Mouse (Mus musculus) gastrocnemius, adult 2 months (tissue): ENCODE measurements around the gene Pdlim1. TPM values are rescaled to one million over a fixed set of nuclear protein-coding genes. Genes with fewer than 3 reads are reported as not detected.
"Not testable (repeated sequence)": the region's sequence is repeated elsewhere in the genome, so short reads cannot be mapped to it uniquely, and the experiment has no call there.

Experiments
- DNase-seq: peaks from one replicate; pipeline ENCODE4 v3.0.0; 2022
- H3K27ac ChIP-seq: fragments of 200-600 bp; 2 replicates; pipeline ENCODE4 v1.8.1; 2022; ENCODE audit warnings: mild to moderate bottlenecking
- H3K4me3 ChIP-seq: fragments of 200-600 bp; 2 replicates; pipeline ENCODE4 v1.8.1; 2022; ENCODE audit warnings: mild to moderate bottlenecking, moderate library complexity
- CTCF ChIP-seq: fragments of 200-600 bp; IDR thresholded peaks from 2 replicates; pipeline ENCODE4 v1.8.1; 2022; ENCODE audit warnings: antibody characterized with exemption, mild to moderate bottlenecking, moderate library complexity
- intact Hi-C: fragments of 180-260 bp; cut with DNase I; formaldehyde crosslinking; loops from one replicate; pipeline ENCODE4 v1.15.1; 2025
- total RNA-seq, 2 experiments: library from RNA; stranded (reverse); gene quantifications; 2 replicates each; pipeline ENCODE4 v1.2.3; 2021

Gene Pdlim1
- total RNA-seq, 2 experiments from 2014 or later: 70.8 to 292 TPM

- intact Hi-C loops: loop anchor here (5.0 kb wide), 1 partner anchor 1244 kb away; no protein-coding TSS in a partner anchor
- no peak for TF ChIP-seq CTCF
- Histone ChIP-seq H3K27ac (no peak overlapping the region), H3K4me3 (no peak overlapping the region)
- no peak for DNase-seq
Observed at GRCm38 (mm10) chr19:40226516-40227151, 45.0 kb downstream of the Pdlim1 start.

GRCm38 (mm10) chr19:40225761-40226110 lies 45.9 kb downstream of the Pdlim1 start:
- intact Hi-C loops: loop anchor here (5.0 kb wide), 1 partner anchor 1243 kb away; no protein-coding TSS in a partner anchor
- Histone ChIP-seq H3K4me3 (no peak overlapping the region), H3K27ac (peak overlapping the region; percentile 41; the same call in 1 of the 2 replicates)
- DNase-seq: peak; percentile 56
- TF ChIP-seq CTCF: no peak

GRCm38 (mm10) chr19:40225102-40225760 lies 46.4 kb downstream of the Pdlim1 start:
- intact Hi-C loops: loop anchor here (5.0 kb wide), 1 partner anchor 1243 kb away; no protein-coding TSS in a partner anchor
- peak; percentile 73 for DNase-seq
- Histone ChIP-seq H3K27ac (peak overlapping the region; percentile 41; the same call in 1 of the 2 replicates), H3K4me3 (no peak overlapping the region)
- peak; percentile 94 for TF ChIP-seq CTCF

GRCm38 (mm10) chr19:40222307-40222706 lies 49.3 kb downstream of the Pdlim1 start:
- H3K27ac ChIP-seq, H3K4me3 ChIP-seq, DNase-seq, intact Hi-C loops: not testable (repeated sequence)

GRCm38 (mm10) chr19:40220878-40221277 lies 50.8 kb downstream of the Pdlim1 start:
- intact Hi-C loops: no loop called here
- no peak overlapping the region for H3K4me3 ChIP-seq
- TF ChIP-seq CTCF: no peak
- no peak for DNase-seq
- no peak overlapping the region for H3K27ac ChIP-seq

- H3K27ac ChIP-seq, DNase-seq, H3K4me3 ChIP-seq, intact Hi-C loops: not testable (repeated sequence)
Observed at GRCm38 (mm10) chr19:40202947-40203346, 68.7 kb downstream of the Pdlim1 start.

GRCm38 (mm10) chr19:40190596-40190995 lies 81.0 kb downstream of the Pdlim1 start:
- no peak for TF ChIP-seq CTCF

GRCm38 (mm10) chr19:40187160-40187559 lies 84.5 kb downstream of the Pdlim1 start, which contains the start of gene Cyp2c70:
Gene Cyp2c70, minus strand, starts transcription at chr19:40187333.
- intact Hi-C loops: no loop called here
- Histone ChIP-seq H3K4me3 (no peak within 1 kb of the TSS), H3K27ac (no peak within 1 kb of the TSS)
- no peak for TF ChIP-seq CTCF
- no peak for DNase-seq

More at GRCm38 (mm10) chr19:40190596-40190995, 81.0 kb downstream of the Pdlim1 start:
- no peak for DNase-seq
- H3K4me3 ChIP-seq: no peak overlapping the region
- intact Hi-C loops: no loop called here
- no peak overlapping the region for H3K27ac ChIP-seq

GRCm38 (mm10) chr19:40183600-40183999 lies 88.0 kb downstream of the Pdlim1 start:
- intact Hi-C loops: no loop called here
- no peak for DNase-seq
- no peak for TF ChIP-seq CTCF
- Histone ChIP-seq H3K27ac (no peak overlapping the region), H3K4me3 (no peak overlapping the region)

- intact Hi-C loops: no loop called here
- no peak for TF ChIP-seq CTCF
- no peak overlapping the region for H3K4me3 ChIP-seq
- no peak for DNase-seq
- H3K27ac ChIP-seq: no peak overlapping the region
Observed at GRCm38 (mm10) chr19:40178311-40178710, 93.3 kb downstream of the Pdlim1 start.

Other genes with a start within 250 kb of the Pdlim1 start
- gene Cyp2c54, start 198.0 kb downstream of the Pdlim1 start, total RNA-seq: not detected
- gene Cyp2c50, start 182.2 kb downstream of the Pdlim1 start, total RNA-seq: not detected
- not detected for gene Cyp2c70, start 84.5 kb downstream of the Pdlim1 start, total RNA-seq
- gene Sorbs1, start 241.9 kb upstream of the Pdlim1 start, total RNA-seq: 100 to 1,000 TPM; 158 to 227 TPM